Mouse (Mus musculus) forebrain, postnatal 0 days (tissue): ENCODE data around the gene Gm28539. TPM values are rescaled to one million over a fixed set of nuclear protein-coding genes. Genes with fewer than 3 reads are reported as not detected.

Source experiments
- ATAC-seq: fragments of 200-750 bp; cut with Nextera tagmentation; 2 replicates; pipeline ENCODE4 v1.8.0; 2017; ENCODE audit warnings: mild to moderate bottlenecking, moderate library complexity
- DNase-seq: peaks from one replicate; pipeline ENCODE4 v3.0.0-alpha.2; 2015
- H3K27ac ChIP-seq: fragments of 300-500 bp; sonication (generic); 2 replicates; pipeline ENCODE4 v1.5.1; 2014; ENCODE audit warnings: low read depth, mild to moderate bottlenecking, antibody characterized with exemption, low read length, moderate library complexity, mixed read lengths
- H3K27me3 ChIP-seq: fragments of 300-500 bp; sonication (generic); 2 replicates; pipeline ENCODE4 v1.6.1; 2014; ENCODE audit warnings: mild to moderate bottlenecking, low read length, mixed read lengths; ENCODE audit not compliant: insufficient read depth
- H3K36me3 ChIP-seq: fragments of 300-500 bp; sonication (generic); 2 replicates; pipeline ENCODE4 v1.6.1; 2014; ENCODE audit warnings: mild to moderate bottlenecking, moderate library complexity; ENCODE audit not compliant: insufficient read depth
- H3K4me1 ChIP-seq: fragments of 300-500 bp; sonication (generic); 2 replicates; pipeline ENCODE4 v1.6.1; 2014; ENCODE audit warnings: antibody characterized with exemption; ENCODE audit not compliant: insufficient read depth
- H3K4me2 ChIP-seq: fragments of 300-500 bp; sonication (generic); 2 replicates; pipeline ENCODE4 v1.6.1; 2014; ENCODE audit warnings: low read depth, mild to moderate bottlenecking, moderate library complexity
- H3K4me3 ChIP-seq: fragments of 300-500 bp; sonication (generic); 2 replicates; pipeline ENCODE4 v1.5.1; 2014; ENCODE audit warnings: low read depth, low read length, mixed read lengths
- H3K9ac ChIP-seq: fragments of 300-500 bp; sonication (generic); 2 replicates; pipeline ENCODE4 v1.6.1; 2014; ENCODE audit warnings: mild to moderate bottlenecking
- H3K9me3 ChIP-seq: fragments of 300-500 bp; sonication (generic); 2 replicates; pipeline ENCODE4 v1.6.1; 2016; ENCODE audit warnings: low read length
- CTCF ChIP-seq: sonication (generic); IDR thresholded peaks from 2 replicates; pipeline ENCODE4 v1.5.1; 2016; ENCODE audit warnings: antibody characterized with exemption, control low read depth, low read depth
- WGBS: fragments of 180-500 bp; shearing (Covaris S2); extraction: QIAGEN DNeasy Blood & Tissue Kit; methylation state at CpG from one replicate; pipeline ENCODE4 v1.1.7; 2014; 5-methylcytosine and 5-hydroxymethylcytosine counted together
- polyA plus RNA-seq: library from polyadenylated mRNA; unstranded; fragments of >200 nt; fragmentation: Nextera tagmentation; extraction: Ambion mirVana; gene quantifications from 2 replicates; pipeline ENCODE4 v1.2.1, GENCODE M21; 2015
- total RNA-seq: library from RNA; depleted of rRNA; stranded (reverse); fragments of >200 nt; gene quantifications from 2 replicates; pipeline ENCODE4 v1.2.3, GENCODE M21; 2014

Gene Gm28539
- total and polyA plus RNA-seq, 2 experiments from 2014 or later: not detected

DNA sequence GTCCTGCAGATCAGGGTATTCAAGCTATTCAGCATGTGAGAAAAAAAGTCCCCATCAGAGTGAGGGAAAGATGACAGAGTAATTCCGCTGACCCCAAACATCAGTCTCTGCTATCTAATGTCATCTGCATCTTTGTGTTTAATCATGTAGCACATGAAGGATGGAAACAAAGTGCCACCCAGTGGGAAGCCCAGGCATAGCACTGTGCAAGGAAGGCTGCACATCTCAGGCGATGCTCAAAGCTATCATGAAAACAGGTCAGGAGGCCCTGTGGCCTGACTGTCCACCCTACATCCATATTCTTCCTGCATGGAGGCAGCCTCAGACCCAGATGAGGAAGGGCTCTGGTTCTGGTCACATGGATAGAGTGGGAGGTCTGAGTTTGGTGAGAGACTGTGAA, 37.5 kb upstream of the Gm28539 start:
- Histone ChIP-seq H3K4me3 (no peak overlapping the region), H3K27me3 (no peaks in the 10 kb centered on the region), H3K36me3 (peaks cover 9% of the 10 kb centered on the region; the same call in 1 of the 2 replicates), H3K4me2 (no peak overlapping the region), H3K27ac (no peak overlapping the region), H3K9ac (no peak overlapping the region), H3K4me1 (no peaks in the 10 kb centered on the region), H3K9me3 (no peaks in the 10 kb centered on the region)
- DNase-seq (peak; percentile 75), ATAC-seq (peak; percentile 88)
- WGBS: 63% methylated on average over 2 of the region's 2 CpGs
- TF ChIP-seq CTCF: peak; percentile 91

DNA sequence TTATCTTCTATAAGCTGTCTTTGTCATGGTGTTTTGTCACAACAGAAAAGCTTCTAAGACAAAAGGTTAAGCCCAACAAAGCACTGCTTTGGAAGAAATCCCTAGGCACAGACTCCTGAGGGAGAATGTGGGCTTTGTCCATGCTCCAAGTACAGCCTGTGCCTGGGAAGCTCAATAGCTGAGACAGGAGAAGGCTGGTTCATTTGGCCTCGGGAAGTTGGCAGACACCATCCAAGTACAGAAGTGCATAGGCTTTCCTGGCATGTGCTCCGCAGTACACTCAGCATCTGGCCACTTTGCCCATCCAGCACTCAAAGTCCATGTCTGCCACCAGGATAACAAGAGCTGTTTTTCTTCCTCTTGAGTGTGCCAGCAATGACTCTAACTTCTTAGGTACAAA, 30.6 kb upstream of the Gm28539 start:
- Histone ChIP-seq H3K9ac (no peak overlapping the region), H3K36me3 (peaks cover 8% of the 10 kb centered on the region; the same call in 1 of the 2 replicates), H3K27me3 (no peaks in the 10 kb centered on the region), H3K9me3 (no peaks in the 10 kb centered on the region), H3K4me2 (no peak overlapping the region), H3K27ac (no peak overlapping the region), H3K4me3 (no peak overlapping the region), H3K4me1 (no peaks in the 10 kb centered on the region)
- 92% methylated on average over 2 of the region's 2 CpGs for WGBS
- ATAC-seq (no peak), DNase-seq (no peak)
- TF ChIP-seq CTCF: no peak

DNA sequence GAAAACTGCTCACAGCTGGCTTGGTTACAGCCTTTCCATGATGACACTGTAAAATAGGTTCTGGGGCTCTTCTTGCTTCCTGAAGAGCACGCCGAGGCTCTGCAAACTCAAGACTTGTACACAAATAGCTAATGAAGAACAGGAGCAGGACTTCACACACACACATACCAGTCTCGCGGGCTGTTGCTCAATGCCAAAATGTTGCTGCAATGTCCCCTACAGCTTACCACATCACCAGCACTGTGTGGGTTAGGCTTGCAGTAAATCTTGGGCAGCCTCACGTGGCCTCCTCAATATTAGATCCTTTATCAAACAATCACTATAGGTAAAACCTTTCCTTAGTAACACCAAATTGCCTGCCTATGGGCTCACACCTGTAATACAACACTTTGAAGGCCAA, 27.4 kb upstream of the Gm28539 start:
- H3K4me2 ChIP-seq: no peak overlapping the region
- peaks cover 3% of the 10 kb centered on the region; the same call in 1 of the 2 replicates for H3K36me3 ChIP-seq
- 0 out of 2 replicates have a peak, but pooled peaks cover 8% of the 10 kb centered on the region for H3K4me1 ChIP-seq
- no peak overlapping the region for H3K4me3 ChIP-seq
- H3K9me3 ChIP-seq: no peaks in the 10 kb centered on the region
- no peak for DNase-seq
- TF ChIP-seq CTCF: no peak
- H3K27ac ChIP-seq: no peak overlapping the region
- H3K27me3 ChIP-seq: no peaks in the 10 kb centered on the region
- ATAC-seq: no peak
- H3K9ac ChIP-seq: no peak overlapping the region
- WGBS: 96% methylated on average over 5 of the region's 5 CpGs

DNA sequence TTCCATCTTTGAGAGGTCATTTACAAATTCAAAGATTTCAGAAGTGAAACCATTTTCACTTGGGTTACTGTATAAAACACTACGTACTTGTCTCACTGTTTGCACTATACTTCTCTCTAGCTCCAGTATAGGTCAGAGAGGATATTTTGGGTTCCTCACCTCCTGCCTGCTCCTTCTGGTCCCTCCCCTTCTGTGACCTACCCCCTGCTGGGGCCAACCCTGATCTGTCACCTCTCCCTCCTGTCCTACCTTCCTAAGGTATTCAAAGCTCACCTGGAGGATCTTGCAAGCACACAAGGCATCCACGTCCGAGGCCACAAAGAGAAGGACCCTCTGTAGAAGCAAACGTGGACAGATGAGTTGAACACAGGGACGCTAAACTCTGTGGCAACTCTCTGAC, 25.4 kb upstream of the Gm28539 start:
- peak overlapping the region; percentile 84 for H3K9ac ChIP-seq
- H3K27ac ChIP-seq: no peak overlapping the region
- peaks cover 11% of the 10 kb centered on the region for H3K36me3 ChIP-seq
- no peaks in the 10 kb centered on the region for H3K27me3 ChIP-seq
- WGBS: 10% methylated on average over 5 of the region's 5 CpGs
- no peak for TF ChIP-seq CTCF
- H3K4me2 ChIP-seq: peak overlapping the region; percentile 90
- no peak for DNase-seq
- peak overlapping the region; percentile 90 for H3K4me3 ChIP-seq
- H3K4me1 ChIP-seq: 0 out of 2 replicates have a peak, but pooled peaks cover 8% of the 10 kb centered on the region
- H3K9me3 ChIP-seq: no peaks in the 10 kb centered on the region
- no peak for ATAC-seq

DNA sequence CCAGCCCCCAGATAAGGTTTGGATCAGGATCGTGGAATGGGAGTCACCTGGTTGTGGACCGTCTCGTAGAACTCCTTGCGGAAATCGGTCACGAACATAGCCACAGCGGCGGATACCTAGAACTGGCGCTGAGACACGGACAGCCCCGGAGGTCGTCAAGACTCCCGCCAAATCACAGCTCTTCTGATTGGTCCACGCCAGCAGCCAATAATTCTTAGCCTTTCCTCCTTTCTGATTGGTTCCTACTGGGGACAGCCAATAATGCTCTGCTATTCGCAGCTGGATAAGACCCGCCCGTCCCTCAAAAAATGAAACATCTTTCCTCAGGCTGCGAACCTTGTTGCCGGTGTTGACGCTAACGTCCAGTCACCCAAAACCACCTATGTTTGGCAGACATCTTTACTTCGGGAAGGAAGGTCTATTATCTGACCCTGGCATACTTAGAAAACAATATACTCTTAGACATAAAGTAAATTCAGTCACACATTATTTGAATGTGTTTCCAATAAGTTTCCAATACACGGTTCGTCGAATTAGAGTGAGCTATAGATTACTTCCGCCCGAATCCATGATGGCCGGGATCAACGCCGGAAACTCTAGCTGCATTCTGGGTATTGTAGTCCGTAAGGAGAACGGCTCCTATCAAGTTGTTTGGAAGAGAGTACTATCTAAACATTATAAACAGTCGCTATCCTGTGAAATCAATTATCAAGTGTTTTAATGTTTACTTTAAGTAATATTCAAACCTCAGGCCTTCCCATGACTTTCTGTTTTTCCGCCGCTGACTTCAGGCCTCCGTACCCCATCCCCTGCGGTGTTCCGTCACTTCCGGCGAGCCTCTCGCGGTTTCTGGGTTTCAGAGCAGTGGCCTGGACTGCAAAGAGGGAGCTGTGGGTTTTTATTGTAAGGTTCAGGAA, 24.7 kb upstream of the Gm28539 start, which contains the start of the genes Ufd1 and Cdc45:
TSS of gene Ufd1 (plus strand) at position 312 of the 917 bp plus-strand sequence.
TSS of gene Cdc45 (minus strand) at position 520 of the 917 bp plus-strand sequence.
- Histone ChIP-seq H3K36me3 (peaks cover 18% of the 10 kb centered on the region), H3K4me2 (peak within 1 kb of the TSS; percentile 90), H3K27me3 (no peaks in the 10 kb centered on the region), H3K27ac (peak within 1 kb of the TSS; percentile 60), H3K4me1 (0 out of 2 replicates have a peak, but pooled peaks cover 8% of the 10 kb centered on the region), H3K9ac (peak within 1 kb of the TSS; percentile 84), H3K9me3 (no peaks in the 10 kb centered on the region), H3K4me3 (peak within 1 kb of the TSS; percentile 90)
- under 1% methylated on average over 42 of the region's 42 CpGs for WGBS
- ATAC-seq (peak; percentile 97), DNase-seq (peak; percentile 95)
- no peak for TF ChIP-seq CTCF

DNA sequence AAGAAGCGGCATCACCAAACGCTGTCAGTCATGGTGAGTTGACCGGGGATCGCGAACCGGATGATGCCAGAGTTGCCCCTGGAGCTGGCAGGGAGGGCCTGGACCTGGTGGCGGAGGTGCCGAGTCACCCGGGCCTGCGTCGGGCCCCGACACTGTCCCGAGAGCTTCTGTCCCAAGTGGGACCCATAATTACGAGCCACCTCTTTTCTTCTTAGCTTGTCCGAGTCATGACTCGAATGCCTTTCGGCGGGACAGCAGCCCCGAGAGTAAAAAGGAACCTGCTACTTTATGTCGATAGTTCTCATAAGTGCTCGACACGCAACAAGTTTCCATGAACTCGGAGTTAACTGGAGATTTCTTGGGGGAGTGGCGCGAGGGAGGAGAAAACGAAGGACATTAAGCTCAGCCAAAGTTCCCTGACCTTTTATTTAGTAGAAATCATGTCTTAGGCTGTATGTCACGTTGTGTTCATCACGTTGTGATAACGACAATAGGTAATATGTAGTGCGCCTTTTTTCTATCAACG, 23.9 kb upstream of the Gm28539 start:
- 3% methylated on average over 31 of the region's 31 CpGs for WGBS
- ATAC-seq (peak; percentile 10), DNase-seq (no peak)
- Histone ChIP-seq H3K9ac (peak overlapping the region; percentile 84), H3K27ac (peak overlapping the region; percentile 60), H3K4me1 (0 out of 2 replicates have a peak, but pooled peaks cover 8% of the 10 kb centered on the region), H3K4me3 (peak overlapping the region; percentile 90), H3K9me3 (no peaks in the 10 kb centered on the region), H3K36me3 (peaks cover 25% of the 10 kb centered on the region), H3K27me3 (no peaks in the 10 kb centered on the region), H3K4me2 (peak overlapping the region; percentile 90)
- peak; percentile 4; the same call in 1 of the 2 replicates for TF ChIP-seq CTCF
